In genomic region chr3:130128564-130128963, GRCm38 (mm10) we compare ENCODE assay signal across 12 mouse cellular contexts. TPM values are rescaled to one million over a fixed set of nuclear protein-coding genes. Genes with fewer than 3 reads are reported as not detected.
DNase-seq lines count a peak whose midpoint lies in the region; ATAC-seq and TF ChIP-seq lines count a peak whose summit lies in the region.
"Had no signal": no experiment of that assay in that cellular context is flagged by ENCODE, and none has a peak within 500 bp of the region (broad histone marks: within the 10 kb centered on the region; RNA-seq: fewer than 3 reads in every experiment).

No protein-coding gene starts in this region.

- no peak for DNase-seq in embryonic facial prominence, embryonic 10.5 days (ENCODE audit: low spot score)
- DNase-seq in neural tube, embryonic 10.5 days (ENCODE audit: extremely low spot score, low spot score): no peak
- DNase-seq in left cerebral cortex, postnatal 25 days (ENCODE audit: low spot score in 2 of 2): peak; percentile 37 to 64
- no peak for DNase-seq in yolk sac, embryonic 10.5 days (ENCODE audit: low spot score)
- DNase-seq in gastrocnemius, adult 2 months: no peak
- DNase-seq in natural killer cell, adult 2 months (ENCODE audit: low spot score in 2 of 2): no peak
- DNase-seq: adrenal gland, adult 2 months; lung, adult 18-20 months had no signal

- no peaks in the 10 kb centered on the region for H3K27me3 ChIP-seq in embryonic facial prominence, embryonic 12.5 days
- no peaks in the 10 kb centered on the region for H3K27me3 ChIP-seq in embryonic facial prominence, embryonic 10.5 days (replicated peaks; ENCODE audit: low read depth, poor library complexity, severe bottlenecking)
- H3K27me3 ChIP-seq in neural tube, embryonic 13.5 days: no peaks in the 10 kb centered on the region

- no peak for ATAC-seq in embryonic facial prominence, embryonic 12.5 days (ENCODE audit: insufficient number of reproducible peaks, insufficient read depth, low FRiP score, low TSS enrichment)
- ATAC-seq in neural tube, embryonic 13.5 days (ENCODE audit: low read depth): no peak

- 0 out of 2 replicates have a peak overlapping the region, but pooled peaks have one; percentile 4 for H3K9ac ChIP-seq in embryonic facial prominence, embryonic 12.5 days
- no peak overlapping the region for H3K9ac ChIP-seq in neural tube, embryonic 13.5 days

- intact Hi-C loops in left cerebral cortex, postnatal 25 days (cut with DNase I): no loop called here
- intact Hi-C loops in gastrocnemius, adult 2 months (cut with DNase I): no loop called here

- no peak overlapping the region for H3K4me3 ChIP-seq in embryonic facial prominence, embryonic 12.5 days
- H3K4me3 ChIP-seq in embryonic facial prominence, embryonic 10.5 days: no peak overlapping the region
- no peak overlapping the region for H3K4me3 ChIP-seq in neural tube, embryonic 13.5 days
- no peak overlapping the region for H3K4me3 ChIP-seq in gastrocnemius, adult 2 months
- H3K4me3 ChIP-seq: erythroblast, embryonic 14.5 days; heart, embryonic 10.5 days had no signal

- WGBS in embryonic facial prominence, embryonic 12.5 days: 71% methylated on average over 11 of the region's 11 CpGs
- WGBS in embryonic facial prominence, embryonic 10.5 days: 83% methylated on average over 11 of the region's 11 CpGs
- WGBS in neural tube, embryonic 13.5 days: 70% methylated on average over 11 of the region's 11 CpGs

- H3K4me2 ChIP-seq in embryonic facial prominence, embryonic 12.5 days (replicated peaks): no peak overlapping the region
- no peak overlapping the region for H3K4me2 ChIP-seq in neural tube, embryonic 13.5 days

- TF ChIP-seq CTCF in gastrocnemius, adult 2 months (IDR thresholded peaks at IDR 0.05): no peak

- peaks cover 7% of the 10 kb centered on the region for H3K4me1 ChIP-seq in embryonic facial prominence, embryonic 12.5 days
- peaks cover 5% of the 10 kb centered on the region; the same call in 1 of the 2 replicates for H3K4me1 ChIP-seq in embryonic facial prominence, embryonic 10.5 days
- peaks cover 16% of the 10 kb centered on the region for H3K4me1 ChIP-seq in neural tube, embryonic 13.5 days (replicated peaks)
- H3K4me1 ChIP-seq: heart, embryonic 10.5 days had no signal

- no peaks in the 10 kb centered on the region for H3K36me3 ChIP-seq in embryonic facial prominence, embryonic 12.5 days
- H3K36me3 ChIP-seq in embryonic facial prominence, embryonic 10.5 days (replicated peaks): no peaks in the 10 kb centered on the region
- no peaks in the 10 kb centered on the region for H3K36me3 ChIP-seq in neural tube, embryonic 13.5 days
- H3K36me3 ChIP-seq: heart, embryonic 10.5 days had no signal

- H3K9me3 ChIP-seq in embryonic facial prominence, embryonic 12.5 days: no peaks in the 10 kb centered on the region
- H3K9me3 ChIP-seq in embryonic facial prominence, embryonic 10.5 days: no peaks in the 10 kb centered on the region
- no peaks in the 10 kb centered on the region for H3K9me3 ChIP-seq in neural tube, embryonic 13.5 days
- H3K9me3 ChIP-seq: heart, embryonic 10.5 days had no signal

- no peak overlapping the region for H3K27ac ChIP-seq in embryonic facial prominence, embryonic 12.5 days
- H3K27ac ChIP-seq in embryonic facial prominence, embryonic 10.5 days (replicated peaks): no peak overlapping the region
- peak overlapping the region; percentile 23; the same call in 1 of the 2 replicates for H3K27ac ChIP-seq in neural tube, embryonic 13.5 days (replicated peaks)
- H3K27ac ChIP-seq in gastrocnemius, adult 2 months: no peak overlapping the region
- H3K27ac ChIP-seq: heart, embryonic 10.5 days had no signal

RNA-seq across cellular contexts. Expression of gene Col25a1, which starts 2.7 kb away (rescaled TPM):
- 30.5 and 31.1 TPM in 2 replicates for polyA plus RNA-seq in embryonic facial prominence, embryonic 12.5 days (2016; fragmentation: Nextera tagmentation; extraction: Ambion mirVana)
- polyA plus RNA-seq in embryonic facial prominence, embryonic 10.5 days (2016; fragmentation: Nextera tagmentation; extraction: Ambion mirVana): 6.9 and 9.1 TPM in 2 replicates
- polyA plus RNA-seq in neural tube, embryonic 13.5 days (2015; fragmentation: Nextera tagmentation; extraction: Ambion mirVana): 3.1 and 4.5 TPM in 2 replicates
- 10 to 100 TPM; 43.5 to 48.5 TPM for total RNA-seq in left cerebral cortex, postnatal 25 days (2021)
- total RNA-seq in gastrocnemius, adult 2 months (2021): under 1 TPM in 1 of 2 experiments, not detected in 1; 0.06 TPM

Comparison
In these comparisons a context has a peak if more than half of its experiments do, and no peak if none do; other contexts are left out.
1. DNase-seq: peak in left cerebral cortex, postnatal 25 days (2 of 2); none in embryonic facial prominence, embryonic 10.5 days (single experiment), neural tube, embryonic 10.5 days (single experiment), yolk sac, embryonic 10.5 days (single experiment), gastrocnemius, adult 2 months (single experiment) and natural killer cell, adult 2 months (0 of 2).